Mouse (Mus musculus) cerebellum, adult 2 months (tissue): ENCODE measurements around the gene Nt5c.

Experiments
- CTCF ChIP-seq: fragments of 200-500 bp; IDR thresholded peaks from 2 replicates; pipeline ENCODE4 v1.5.1; 2011; ENCODE audit warnings: low read depth, mild to moderate bottlenecking, control low read depth, low read length, moderate library complexity, borderline replicate concordance; ENCODE audit not compliant: insufficient read depth
- POLR2A ChIP-seq: fragments of 200-500 bp; IDR thresholded peaks from 2 replicates; pipeline ENCODE4 v1.6.1; 2011; ENCODE audit warnings: low read length, control low read depth, borderline replicate concordance; ENCODE audit not compliant: insufficient read depth

- TF ChIP-seq POLR2A (no peak), CTCF (no peak)
Measured at GRCm38 (mm10) chr11:115534759-115535371, 43.2 kb upstream of the Nt5c start.
